Mouse (Mus musculus): Measurements from ENCODE around the gene Slc35g2. TPM values are rescaled to one million over a fixed set of nuclear protein-coding genes. Genes with fewer than 3 reads are reported as not detected.

The Slc35g2 gene
- 1 to 10 TPM; 7.8 to 9.6 TPM for total RNA-seq (2021)
- long read RNA-seq, experiment 1, transcript Slc35g2-201 (2 exons, 1,590 nt): major isoform, 5 of 5 reads
- long read RNA-seq, experiment 1, partial matches to known transcripts: 0 of 5 reads
- long read RNA-seq, experiment 1, other reads (novel, unspliced or antisense): 0 of 5 reads
- long read RNA-seq, experiment 2, transcript Slc35g2-201 (2 exons, 1,590 nt): major isoform, 13 of 14 reads
- long read RNA-seq, experiment 2, partial matches to known transcripts: 0 of 14 reads
- long read RNA-seq, experiment 2, other reads (novel, unspliced or antisense): 1 of 14 reads

- peak; percentile 45 to 46 for DNase-seq (ENCODE audit: low spot score in 2 of 2)
Measured at GRCm38 (mm10) chr9:100570626-100571233, at the start of gene Slc35g2. Slc35g2 (minus strand) TSS chr9:100571090.

GRCm38 (mm10) chr9:100616947-100617346 lies 46.1 kb upstream of the Slc35g2 start:
- peak; percentile 41 to 43 for DNase-seq (ENCODE audit: low spot score in 2 of 2)

GRCm38 (mm10) chr9:100613501-100614071 lies 42.7 kb upstream of the Slc35g2 start:
- no peak for DNase-seq (ENCODE audit: low spot score in 2 of 2)

- peak in 1 of 2 experiments; percentile 12 for DNase-seq (ENCODE audit: low spot score in 2 of 2)
Measured at GRCm38 (mm10) chr9:100605985-100606554, 35.2 kb upstream of the Slc35g2 start.

GRCm38 (mm10) chr9:100605522-100605921 lies 34.6 kb upstream of the Slc35g2 start:
- DNase-seq (ENCODE audit: low spot score in 2 of 2): no peak

GRCm38 (mm10) chr9:100603156-100603555 lies 32.3 kb upstream of the Slc35g2 start:
- no peak for DNase-seq (ENCODE audit: low spot score in 2 of 2)

GRCm38 (mm10) chr9:100602130-100602529 lies 31.2 kb upstream of the Slc35g2 start:
- no peak for DNase-seq (ENCODE audit: low spot score in 2 of 2)

- DNase-seq (ENCODE audit: low spot score in 2 of 2): peak in 1 of 2 experiments; percentile 24
Measured at GRCm38 (mm10) chr9:100599761-100600328, 29.0 kb upstream of the Slc35g2 start.

GRCm38 (mm10) chr9:100597546-100597945 lies 26.7 kb upstream of the Slc35g2 start, which contains the start of gene Stag1:
Stag1 (plus strand) TSS chr9:100597798.
- DNase-seq (ENCODE audit: low spot score in 2 of 2): no peak

GRCm38 (mm10) chr9:100596317-100596716 lies 25.4 kb upstream of the Slc35g2 start:
- DNase-seq (ENCODE audit: low spot score in 2 of 2): no peak

GRCm38 (mm10) chr9:100590462-100590861 lies 19.6 kb upstream of the Slc35g2 start:
- DNase-seq (ENCODE audit: low spot score in 2 of 2): no peak

GRCm38 (mm10) chr9:100584031-100584430 lies 13.1 kb upstream of the Slc35g2 start:
- no peak for DNase-seq (ENCODE audit: low spot score in 2 of 2)

GRCm38 (mm10) chr9:100582883-100583575 lies 12.1 kb upstream of the Slc35g2 start:
- DNase-seq (ENCODE audit: low spot score in 2 of 2): peak in 1 of 2 experiments; percentile 29

- DNase-seq (ENCODE audit: low spot score in 2 of 2): no peak
Measured at GRCm38 (mm10) chr9:100581543-100582492, 10.9 kb upstream of the Slc35g2 start.

GRCm38 (mm10) chr9:100580196-100580740 lies 9.4 kb upstream of the Slc35g2 start:
- no peak for DNase-seq (ENCODE audit: low spot score in 2 of 2)

GRCm38 (mm10) chr9:100573942-100574341 lies 3.1 kb upstream of the Slc35g2 start:
- no peak for DNase-seq (ENCODE audit: low spot score in 2 of 2)

GRCm38 (mm10) chr9:100573300-100573699 lies 2.4 kb upstream of the Slc35g2 start:
- DNase-seq (ENCODE audit: low spot score in 2 of 2): no peak

- DNase-seq (ENCODE audit: low spot score in 2 of 2): no peak
Measured at GRCm38 (mm10) chr9:100571511-100571910, 621 bp upstream of the Slc35g2 start.
